Mouse (Mus musculus) cortical plate, adult 2 months (tissue): ENCODE data around the gene Ttll4. TPM values are rescaled to one million over a fixed set of nuclear protein-coding genes. Genes with fewer than 3 reads are reported as not detected.

Experiments
- H3K27ac ChIP-seq: fragments of 200-500 bp; 2 replicates; pipeline ENCODE4 v1.5.1; 2012; ENCODE audit warnings: low read length, control low read depth, inconsistent platforms; ENCODE audit not compliant: insufficient read depth
- H3K4me1 ChIP-seq: fragments of 200-500 bp; 2 replicates; pipeline ENCODE4 v1.6.1; 2011; ENCODE audit warnings: low read length; ENCODE audit not compliant: control insufficient read depth, insufficient read depth
- H3K4me3 ChIP-seq: fragments of 200-500 bp; 2 replicates; pipeline ENCODE4 v1.5.1; 2011; ENCODE audit warnings: mild to moderate bottlenecking, low read length, control low read depth; ENCODE audit not compliant: insufficient read depth
- CTCF ChIP-seq: fragments of 200-500 bp; IDR thresholded peaks from 2 replicates; pipeline ENCODE4 v1.5.1; 2011; ENCODE audit warnings: mild to moderate bottlenecking, control low read depth, low read length; ENCODE audit not compliant: insufficient read depth; ENCODE audit errors: extremely low read depth
- POLR2A ChIP-seq: fragments of 200-500 bp; IDR thresholded peaks from 2 replicates; pipeline ENCODE4 v1.6.1; 2011; ENCODE audit warnings: mild to moderate bottlenecking, low read length, control low read depth; ENCODE audit not compliant: insufficient read depth; ENCODE audit errors: extremely low read depth
- polyA plus RNA-seq: library from polyadenylated mRNA; depleted of rRNA; stranded (reverse); fragments of >200 nt; gene quantifications from 2 replicates; pipeline ENCODE4 v1.2.3, GENCODE M21; 2012; rRNA removed

The Ttll4 gene
- polyA plus RNA-seq, 1 experiment, result 17.7 TPM

DNA sequence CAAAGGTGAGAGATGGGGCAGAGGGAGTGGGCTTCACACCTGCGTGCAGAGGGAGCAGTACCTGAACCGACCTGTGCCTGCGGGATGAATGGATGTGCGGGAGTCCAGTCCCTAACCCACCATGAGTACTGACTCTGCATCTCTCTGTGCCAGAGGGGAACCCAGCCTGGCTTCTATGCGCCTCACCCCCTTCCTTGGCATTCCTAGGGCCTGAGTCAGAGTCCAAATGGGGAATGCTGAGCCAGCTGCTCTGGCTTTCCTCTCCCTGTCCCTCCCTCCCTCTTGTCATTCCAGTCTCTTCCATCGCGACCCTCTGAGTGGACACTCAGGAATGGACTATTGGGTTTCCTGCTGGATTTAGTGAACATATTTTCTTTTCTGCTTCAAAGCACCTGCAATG, 87.8 kb downstream of the Ttll4 start:
- no peak overlapping the region for H3K27ac ChIP-seq
- TF ChIP-seq POLR2A, result no peak
- TF ChIP-seq CTCF, result no peak
- no peaks in the 10 kb centered on the region for H3K4me1 ChIP-seq
- no peak overlapping the region for H3K4me3 ChIP-seq

- H3K4me1 ChIP-seq, result no peaks in the 10 kb centered on the region
- no peak overlapping the region for H3K27ac ChIP-seq
- TF ChIP-seq POLR2A (no peak), CTCF (no peak)
- no peak overlapping the region for H3K4me3 ChIP-seq
These were observed 89.1 kb downstream of the Ttll4 start for GRCm38 (mm10) chr1:74750683-74751082.

DNA sequence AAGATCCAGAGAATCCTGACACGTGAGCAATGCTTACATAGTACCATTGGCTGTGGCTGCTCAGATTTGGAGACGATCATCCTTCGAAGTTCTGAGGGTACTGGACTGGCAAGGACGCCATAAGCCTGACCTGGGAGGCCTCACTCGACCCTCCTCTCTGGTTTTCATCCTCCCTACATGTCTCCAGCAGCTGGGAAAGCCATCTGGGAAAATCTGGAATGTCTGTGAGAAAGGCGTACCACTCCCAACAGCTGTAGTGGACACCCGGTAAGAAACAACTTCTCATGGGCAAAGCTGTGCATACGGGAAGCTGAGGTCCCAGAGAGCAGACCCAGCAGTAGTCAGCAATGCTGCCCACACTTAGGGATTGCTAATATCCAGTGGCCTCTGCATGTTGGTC, 90.6 kb downstream of the Ttll4 start:
- TF ChIP-seq POLR2A (no peak), CTCF (no peak)
- H3K4me3 ChIP-seq, result no peak overlapping the region
- H3K27ac ChIP-seq, result no peak overlapping the region
- no peaks in the 10 kb centered on the region for H3K4me1 ChIP-seq

- no peak overlapping the region for H3K4me3 ChIP-seq
- no peaks in the 10 kb centered on the region for H3K4me1 ChIP-seq
- H3K27ac ChIP-seq, result no peak overlapping the region
- no peak for TF ChIP-seq CTCF
- no peak for TF ChIP-seq POLR2A
These were observed 91.3 kb downstream of the Ttll4 start for GRCm38 (mm10) chr1:74752833-74753232.

Other genes starting within 250 kb of the Ttll4 start
- gene Cnot9, start 155.7 kb upstream of the Ttll4 start, polyA plus RNA-seq, result 25.0 and 26.5 TPM in 2 replicates
- gene Plcd4, start 118.9 kb upstream of the Ttll4 start, polyA plus RNA-seq, result 18.5 and 20.4 TPM in 2 replicates
- 9.7 and 10.4 TPM in 2 replicates for gene Usp37, start 117.5 kb upstream of the Ttll4 start, polyA plus RNA-seq
- gene Zfp142, start 73.5 kb upstream of the Ttll4 start, polyA plus RNA-seq, result 23.9 TPM in 2 replicates
- 29.9 and 31.4 TPM in 2 replicates for gene Bcs1l, start 73.5 kb upstream of the Ttll4 start, polyA plus RNA-seq
- gene Rnf25, start 60.3 kb upstream of the Ttll4 start, polyA plus RNA-seq, result 125 and 128 TPM in 2 replicates
- gene Stk36, start 60.3 kb upstream of the Ttll4 start, polyA plus RNA-seq, result 3.7 and 4.4 TPM in 2 replicates
- 9.9 and 12.5 TPM in 2 replicates for gene Cyp27a1, start 51.8 kb downstream of the Ttll4 start, polyA plus RNA-seq
- gene Prkag3, start 87.5 kb downstream of the Ttll4 start, polyA plus RNA-seq, result 0.06 and 0.13 TPM in 2 replicates
- gene Wnt6, start 110.1 kb downstream of the Ttll4 start, polyA plus RNA-seq, result 1.2 and 2.2 TPM in 2 replicates
- gene Wnt10a, start 129.8 kb downstream of the Ttll4 start, polyA plus RNA-seq, result 8.1 and 8.8 TPM in 2 replicates
- gene Cdk5r2, start 193.2 kb downstream of the Ttll4 start, polyA plus RNA-seq, result 304 and 313 TPM in 2 replicates
- gene Fev, start 223.7 kb downstream of the Ttll4 start, polyA plus RNA-seq, result not detected in 2 replicates
- gene Cryba2, start 231.4 kb downstream of the Ttll4 start, polyA plus RNA-seq, result 0.66 and 1.4 TPM in 2 replicates